Mouse (Mus musculus) kidney, postnatal 25 days (tissue): ENCODE measurements around the gene Lmf1.
A peak's percentile ranks its signal among the peaks of the same experiment; 100 is the strongest.

Source experiments
- DNase-seq, 2 experiments: peaks; one replicate each; pipeline ENCODE4 v3.0.0; 2021; ENCODE audit warnings: mixed read lengths in 2 of 2

Lmf1 gene

DNA sequence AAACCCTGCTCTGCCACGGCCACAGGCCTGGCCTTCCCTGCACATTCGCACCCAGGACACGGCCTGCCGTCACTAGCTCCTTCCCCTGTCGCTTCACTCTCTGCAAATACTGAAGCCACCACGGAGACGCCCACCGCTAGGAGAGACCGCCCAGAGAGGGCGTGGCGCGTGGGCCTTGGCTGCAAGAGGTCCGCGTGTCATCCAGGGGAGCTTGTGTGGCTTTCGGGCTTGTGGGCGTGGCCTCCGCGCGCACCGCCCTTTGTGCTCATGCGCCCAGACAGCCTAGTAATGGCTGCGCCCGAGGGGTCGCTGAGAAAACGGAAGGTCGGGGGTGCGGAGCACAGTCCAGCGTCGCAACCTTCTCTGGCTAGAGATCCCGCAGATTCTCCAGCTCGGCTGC lies at the start of gene Lmf1:
Gene Lmf1, plus strand, starts transcription at position 166 of the 400 bp plus-strand sequence.
- DNase-seq = peak; percentile 98

DNA sequence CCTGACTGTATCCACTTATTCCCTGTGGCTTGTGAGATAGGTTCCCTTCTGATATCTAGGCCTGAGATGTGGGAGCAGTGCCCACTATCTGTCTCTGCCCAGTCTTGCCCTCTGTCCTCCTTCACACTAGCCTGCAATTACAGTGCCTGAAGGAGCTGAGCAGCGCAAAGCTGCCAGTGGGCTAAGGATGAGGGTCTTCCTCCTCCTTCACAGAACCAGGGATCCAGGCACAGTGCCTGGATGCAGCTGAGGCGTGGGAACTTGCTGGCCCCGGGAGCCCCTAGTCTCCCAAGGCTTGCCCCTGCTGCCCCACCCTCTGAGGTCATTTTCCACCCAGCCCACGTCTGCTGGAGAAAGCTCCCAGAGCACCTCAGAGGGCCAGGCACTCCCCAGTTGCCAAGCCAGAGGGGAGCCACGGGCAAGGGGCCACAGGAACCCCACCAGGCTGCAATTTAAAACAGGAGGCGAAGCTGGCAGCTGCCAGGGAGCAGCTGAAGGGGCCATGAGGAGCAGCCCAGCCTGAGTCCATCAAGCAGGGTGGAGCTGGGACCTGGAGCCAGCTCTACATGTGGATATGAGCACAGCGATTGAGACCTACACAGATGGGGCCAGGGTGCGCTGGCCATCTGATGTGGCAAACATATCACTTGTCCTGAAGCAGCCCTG lies 48.4 kb upstream of the Lmf1 start:
- DNase-seq = no peak

DNA sequence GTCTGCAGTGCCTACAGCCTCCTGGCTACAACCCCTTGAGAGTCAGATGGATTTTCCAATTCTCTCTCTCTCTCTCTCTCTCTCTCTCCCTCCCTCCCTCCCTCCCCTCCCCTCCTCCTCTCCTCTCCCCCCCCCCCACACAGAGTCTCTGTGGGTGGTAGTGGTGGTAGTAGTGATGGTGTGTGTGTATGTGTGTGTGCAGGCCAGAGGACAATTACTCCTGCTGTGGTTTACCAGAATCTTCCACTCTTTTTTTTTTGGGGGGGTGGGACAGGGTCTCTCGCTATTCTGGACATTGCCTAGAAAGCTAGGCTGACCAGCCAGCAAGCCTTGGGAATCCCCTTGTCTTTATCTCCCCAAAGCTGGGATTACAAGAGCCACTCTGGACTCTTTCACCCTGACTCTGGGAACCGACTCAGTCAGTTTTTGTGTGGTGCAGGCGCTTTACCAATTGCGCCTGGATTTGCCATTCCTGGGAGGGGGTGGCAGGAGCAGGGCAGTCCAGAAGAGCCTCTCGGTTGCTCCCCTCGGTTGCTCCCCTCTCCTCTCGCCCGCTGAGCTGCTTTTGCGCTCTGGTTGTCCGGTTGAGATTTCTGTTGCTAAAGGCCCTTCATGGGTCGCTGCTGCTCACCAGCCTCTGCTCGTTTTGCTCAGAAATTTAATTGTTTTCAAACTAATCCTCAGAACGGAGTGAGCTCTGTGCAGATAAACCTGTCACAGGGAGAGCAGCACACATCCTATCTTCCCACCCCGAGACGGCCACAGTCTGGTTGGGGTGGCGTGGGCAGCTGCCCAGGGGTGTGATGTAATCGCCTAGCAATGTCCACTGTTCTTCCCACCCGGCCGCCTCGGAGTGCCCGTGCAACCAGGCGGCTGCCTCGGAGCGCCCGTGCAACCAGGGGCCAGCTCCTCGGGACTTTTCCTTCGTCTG lies 39.7 kb upstream of the Lmf1 start:
- peak; percentile 18 to 58 for DNase-seq

DNA sequence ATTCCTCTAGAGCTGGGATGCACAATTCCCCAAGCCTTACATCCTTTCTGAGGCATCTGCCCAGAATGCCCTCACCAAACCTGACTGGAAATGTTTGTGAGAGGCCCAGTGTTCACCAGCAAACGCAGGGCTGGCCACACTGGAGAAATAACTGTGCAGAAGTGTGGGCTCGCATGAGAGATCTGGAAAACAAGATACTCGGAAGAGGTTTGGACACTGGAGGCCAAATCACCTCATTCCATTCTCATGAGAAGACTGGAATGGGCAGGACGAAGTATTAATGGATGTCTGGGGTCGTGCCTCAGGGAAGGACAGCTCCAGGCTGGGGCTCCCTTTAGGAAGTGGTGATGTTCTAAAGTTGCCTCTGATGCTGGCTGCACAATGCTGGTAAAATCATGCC lies 38.2 kb upstream of the Lmf1 start:
- no peak for DNase-seq

DNA sequence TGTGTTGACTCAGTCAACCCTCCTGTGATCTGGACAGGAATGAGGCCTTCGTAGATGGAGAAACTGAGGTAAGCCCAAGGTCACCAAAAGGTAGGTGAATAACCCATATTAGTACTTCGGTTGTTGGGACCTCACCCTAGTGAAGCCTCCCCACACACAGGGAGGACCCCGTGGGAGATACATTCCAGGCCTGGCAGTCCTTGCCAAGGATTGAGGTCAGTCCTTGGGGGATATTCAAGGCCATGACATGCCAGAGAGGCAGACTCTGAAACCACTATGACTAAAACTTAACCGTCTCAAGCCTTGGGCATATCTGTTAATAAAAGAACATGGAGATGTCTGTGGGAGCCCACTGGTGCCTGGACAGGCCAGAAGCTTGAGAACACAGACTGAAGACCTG lies 37.1 kb upstream of the Lmf1 start:
- no peak for DNase-seq

DNA sequence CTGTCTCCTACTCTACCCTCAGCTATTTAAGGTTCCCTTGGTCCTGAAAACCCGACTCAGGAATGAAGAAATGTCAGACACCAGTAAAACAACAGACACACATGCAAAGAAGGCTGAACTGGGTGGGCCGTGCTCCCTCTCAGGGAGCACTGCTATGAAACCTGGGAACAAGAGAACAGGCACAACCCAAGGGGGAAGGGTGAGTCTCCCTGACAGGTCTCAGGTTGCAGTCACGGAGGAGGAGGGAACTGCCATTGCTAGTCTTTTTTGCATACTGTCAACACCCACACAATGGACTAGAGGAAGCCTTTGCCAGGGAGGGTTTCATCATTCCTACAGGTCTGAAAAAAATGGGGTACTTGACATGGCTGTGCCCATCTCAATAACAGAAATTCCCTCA lies 31.9 kb upstream of the Lmf1 start:
- DNase-seq = no peak

DNA sequence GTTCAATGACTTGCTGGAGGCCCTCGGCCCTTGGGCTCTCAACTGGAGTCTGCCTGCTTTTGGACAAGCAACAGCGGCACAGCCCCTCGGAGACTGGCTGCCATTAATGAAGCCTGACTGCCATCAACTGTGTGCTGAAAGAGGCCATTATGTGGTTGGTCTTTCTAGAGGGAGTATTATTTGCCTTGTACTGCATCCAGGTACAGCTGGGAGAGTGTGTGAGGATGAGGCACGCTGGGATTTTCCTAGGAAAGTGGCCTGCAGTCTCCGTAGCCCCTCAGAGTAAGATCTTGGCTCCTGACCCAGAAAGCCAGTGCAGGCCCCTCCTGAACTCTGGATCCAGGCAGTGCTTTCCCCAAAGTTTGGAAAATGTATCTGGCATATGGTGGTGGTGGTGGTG lies 28.9 kb upstream of the Lmf1 start:
- no peak for DNase-seq

DNA sequence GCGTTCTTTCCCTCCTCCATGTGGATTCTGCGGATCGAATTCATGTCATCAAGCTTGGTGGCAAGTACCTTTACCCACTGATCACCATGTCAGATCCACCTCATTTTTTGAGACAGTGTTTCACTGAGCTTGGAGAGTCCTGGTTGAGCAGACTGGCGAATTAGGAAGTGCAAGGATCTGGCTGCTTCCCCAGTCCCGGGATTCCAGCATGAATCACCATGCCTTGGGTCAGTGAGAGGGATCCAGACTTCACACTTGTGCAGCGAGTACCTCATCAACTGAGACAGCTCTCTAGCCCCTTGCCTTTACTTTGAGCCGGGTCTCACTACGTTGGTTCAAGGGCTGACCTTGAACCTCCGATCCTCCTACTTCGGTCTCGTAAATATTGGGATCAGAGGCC lies 27.6 kb upstream of the Lmf1 start:
- no peak for DNase-seq

DNA sequence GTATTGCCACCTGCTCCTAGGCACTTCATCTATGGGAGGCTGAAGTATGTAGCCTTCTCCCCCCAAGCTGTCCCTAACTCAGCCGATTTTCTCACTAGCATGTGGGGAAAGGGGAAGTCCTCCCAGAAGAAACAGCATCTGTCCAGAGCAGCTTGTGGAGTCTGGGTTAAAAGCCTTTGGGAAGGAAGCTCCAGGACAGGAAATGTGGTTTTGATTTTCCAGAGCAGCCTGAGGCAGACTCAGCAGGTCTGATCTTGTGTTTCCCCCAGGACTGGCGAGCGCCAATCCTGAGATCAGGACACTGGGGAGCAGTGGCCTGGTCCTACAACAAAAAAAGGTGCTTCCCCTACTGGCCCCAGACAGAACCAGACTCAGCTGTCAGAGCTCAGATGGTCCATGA lies 23.7 kb upstream of the Lmf1 start:
- DNase-seq = no peak

DNA sequence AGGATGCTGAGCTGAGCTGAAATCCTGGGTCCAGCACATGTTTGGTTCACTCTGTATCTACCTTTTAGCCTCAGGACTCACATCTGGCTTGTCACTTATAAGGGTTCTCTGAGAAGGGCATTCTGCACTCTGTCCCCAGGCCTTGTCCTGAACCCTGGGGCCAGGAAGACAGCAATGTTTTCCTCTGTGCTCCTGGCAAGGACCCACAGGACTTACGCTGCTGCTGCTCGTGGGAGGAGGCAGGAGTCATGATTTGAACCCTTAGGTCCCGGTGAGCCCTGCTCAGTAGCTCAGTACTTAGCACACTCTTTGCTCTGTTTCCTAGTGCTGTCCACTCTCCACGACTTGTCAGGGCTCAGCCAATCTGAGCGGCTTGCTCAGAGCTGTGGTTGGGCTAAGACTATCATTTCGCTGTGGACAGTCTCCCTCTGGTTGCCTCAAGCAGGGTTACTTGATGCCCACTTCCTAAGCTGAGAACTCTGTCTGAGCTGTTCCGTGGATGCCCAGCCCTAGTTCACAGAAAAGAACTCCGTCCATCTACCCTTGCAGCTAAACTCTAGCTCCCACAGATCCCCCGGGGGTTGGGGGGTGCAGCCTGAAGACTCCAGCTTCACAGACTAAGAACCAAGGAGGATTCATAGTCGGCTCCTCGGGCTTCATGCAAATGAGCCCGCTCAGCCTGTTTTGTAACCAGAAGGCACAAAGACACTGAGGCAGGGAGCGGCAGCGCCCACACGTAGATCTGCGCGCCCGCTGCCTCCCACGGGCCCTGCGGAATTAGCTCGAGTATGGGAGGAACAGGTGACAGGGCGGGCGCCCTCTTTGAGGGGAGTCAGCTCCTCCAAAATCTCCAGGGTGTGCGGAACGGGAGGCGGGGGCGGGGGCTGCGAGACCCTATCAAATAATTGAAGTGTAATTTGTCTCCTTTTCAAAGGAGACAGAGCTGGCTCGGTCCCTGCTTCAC lies 22.9 kb upstream of the Lmf1 start:
- peak; percentile 10 to 58 for DNase-seq

DNA sequence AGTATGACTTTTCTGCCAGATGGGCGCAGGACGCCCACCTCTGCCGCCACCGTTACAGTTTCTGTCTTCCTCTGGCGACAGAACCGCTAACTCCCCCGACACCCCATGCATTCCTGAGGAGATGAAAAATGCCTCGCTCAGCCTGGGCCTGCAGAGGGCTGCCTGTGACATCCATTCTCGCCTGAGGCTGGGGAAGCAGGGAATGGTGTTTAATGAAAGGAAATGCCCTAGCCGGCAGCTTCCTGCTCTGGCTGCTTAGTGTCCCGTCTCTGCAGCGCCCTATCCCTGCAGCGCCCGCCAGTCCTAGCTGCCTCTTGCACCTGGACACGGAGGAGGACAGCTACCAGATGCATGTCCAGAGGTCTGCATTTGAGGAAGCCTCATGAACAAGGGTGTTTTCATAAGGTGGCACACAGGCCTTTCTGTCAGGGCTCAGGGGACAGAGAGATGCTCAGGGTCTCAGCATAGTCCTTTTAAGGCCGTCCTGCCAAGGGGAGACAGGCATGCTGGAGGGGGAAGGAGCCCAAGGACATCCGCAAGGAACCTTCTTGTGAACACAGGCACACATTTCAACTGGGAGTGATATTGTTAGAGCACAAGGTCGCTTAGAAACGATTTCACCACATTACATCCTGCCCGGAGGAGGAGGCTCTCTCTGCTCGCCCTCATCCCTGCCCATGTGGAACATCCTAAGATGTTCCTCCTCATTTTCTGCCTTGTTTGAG lies 22.1 kb upstream of the Lmf1 start:
- DNase-seq = peak in 1 of 2 experiments; percentile 19

DNA sequence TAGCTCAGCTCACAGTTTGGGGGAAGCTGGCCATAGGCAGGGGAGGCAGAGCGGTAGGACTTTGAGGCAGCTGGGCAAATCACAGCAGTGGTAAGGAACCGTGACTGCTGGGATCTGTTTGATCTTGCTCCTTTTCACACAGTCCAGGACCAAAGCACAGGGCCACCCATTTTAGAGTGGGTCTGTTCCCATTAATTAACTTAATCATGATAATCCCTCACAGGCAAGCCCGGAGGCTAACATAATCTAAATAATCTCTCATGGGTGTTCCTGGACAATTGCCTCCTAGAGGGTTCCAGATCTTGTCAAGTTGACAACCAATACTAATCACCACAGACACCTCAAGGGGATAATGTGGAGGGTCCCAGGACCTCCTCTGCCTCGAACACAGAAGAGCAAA lies 19.3 kb upstream of the Lmf1 start:
- DNase-seq = no peak

DNA sequence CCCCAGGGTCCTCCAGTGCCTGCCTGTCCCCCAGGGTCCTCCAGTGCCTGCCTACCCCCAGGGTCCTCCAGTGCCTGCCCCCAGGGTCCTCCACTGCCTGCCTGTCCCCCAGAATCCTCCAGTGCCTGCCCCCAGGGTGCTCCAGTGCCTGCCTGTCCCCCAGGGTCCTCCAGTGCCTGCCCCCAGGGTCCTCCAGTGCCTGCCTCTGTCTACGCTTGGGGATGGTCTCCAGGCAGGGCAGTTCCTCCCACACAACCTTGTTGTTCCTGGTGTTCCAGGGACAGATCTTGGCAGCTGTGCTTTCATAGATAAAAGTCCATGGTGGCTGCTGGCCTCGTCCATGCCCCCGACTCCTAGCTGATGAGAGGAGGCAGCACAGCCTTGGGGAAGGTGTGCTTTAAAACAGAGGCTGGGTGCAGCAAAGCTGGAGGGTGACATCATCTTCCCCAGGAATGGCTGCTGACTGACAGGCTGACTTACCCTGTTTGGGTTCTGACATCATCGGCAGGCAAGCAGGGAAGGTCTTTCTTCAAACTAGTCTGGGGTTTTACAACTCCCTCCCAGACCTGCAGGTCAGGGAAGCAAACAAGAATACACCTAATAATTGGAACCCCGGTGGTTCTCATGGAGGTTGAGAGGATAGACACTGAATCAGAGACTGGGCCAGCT lies 18.2 kb upstream of the Lmf1 start:
- no peak for DNase-seq

DNA sequence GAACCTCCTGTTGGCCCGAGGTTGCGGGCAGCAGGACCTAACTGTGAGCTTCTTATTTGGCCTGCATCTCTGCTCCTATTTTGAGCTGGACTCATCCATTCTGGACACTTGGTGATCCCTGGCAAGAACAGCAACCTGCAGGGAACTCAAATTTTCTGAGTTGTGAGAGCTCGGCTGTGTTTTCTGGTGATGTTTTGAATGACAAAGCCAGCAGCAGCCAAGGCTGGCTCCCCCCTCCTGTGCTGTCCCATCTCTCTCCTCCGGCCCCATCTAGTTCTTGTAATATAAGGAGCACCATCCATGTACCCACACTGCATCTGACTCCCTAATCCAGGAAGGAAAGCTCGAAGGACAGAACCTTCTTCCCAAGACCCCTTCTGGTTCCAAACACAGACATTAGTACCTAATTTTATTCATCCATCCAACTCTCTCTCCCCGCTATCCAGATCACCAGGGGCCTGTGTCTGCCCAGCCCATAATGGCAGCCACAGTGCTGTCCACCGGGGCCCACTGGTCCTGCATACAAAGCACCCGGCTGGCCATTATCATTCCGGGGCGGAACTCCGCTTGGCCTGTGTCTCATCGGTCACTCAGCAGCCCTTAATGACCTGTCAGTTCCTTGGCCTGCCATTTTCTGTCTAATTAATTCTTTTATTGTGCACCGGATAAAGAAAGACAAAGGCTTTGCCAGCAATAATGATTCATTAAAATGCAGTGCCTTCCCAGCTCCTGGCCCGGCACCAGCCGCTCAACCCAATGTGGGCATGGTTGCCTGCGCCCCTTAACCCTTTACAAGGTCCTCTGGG lies 17.5 kb upstream of the Lmf1 start:
- DNase-seq = no peak

DNA sequence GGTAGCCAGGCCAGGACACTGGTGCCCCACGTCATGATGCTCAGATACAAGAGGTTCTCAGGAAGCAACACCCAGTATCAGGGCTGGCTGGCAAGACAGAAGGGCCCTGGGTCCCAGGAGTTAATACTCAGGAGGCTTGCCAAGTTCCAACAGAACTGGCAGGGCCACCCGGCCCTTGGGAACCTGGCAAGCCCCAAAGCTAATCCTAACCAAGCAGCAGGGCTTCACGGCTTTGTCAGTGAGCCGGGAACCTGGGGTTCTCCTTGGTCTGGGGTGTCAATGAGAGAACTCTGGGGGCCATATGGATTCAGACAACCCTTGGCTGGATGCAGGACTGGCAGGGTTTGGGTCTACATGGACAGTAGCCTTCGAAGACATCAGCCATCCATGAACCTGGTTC lies 14.4 kb upstream of the Lmf1 start:
- DNase-seq = no peak

DNA sequence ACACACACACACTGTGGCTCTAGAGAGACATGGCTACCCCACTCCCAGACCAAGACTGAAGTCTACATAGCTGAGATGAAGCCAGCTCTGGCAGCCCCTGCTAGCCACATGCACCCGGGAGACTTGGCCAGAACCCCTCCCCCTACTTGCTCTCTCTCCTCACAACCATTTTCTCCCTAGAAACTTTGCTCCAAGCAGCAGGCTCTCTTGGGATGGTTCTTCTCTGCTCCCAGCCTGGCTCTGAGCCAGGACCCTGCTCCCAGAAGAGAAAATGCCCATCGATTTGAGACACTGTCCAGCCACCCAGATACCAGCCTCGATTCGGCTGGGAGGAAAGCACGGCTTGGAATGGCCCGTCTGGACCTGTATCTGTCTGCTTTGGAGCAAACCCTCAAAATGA lies 13.6 kb upstream of the Lmf1 start:
- no peak for DNase-seq

DNA sequence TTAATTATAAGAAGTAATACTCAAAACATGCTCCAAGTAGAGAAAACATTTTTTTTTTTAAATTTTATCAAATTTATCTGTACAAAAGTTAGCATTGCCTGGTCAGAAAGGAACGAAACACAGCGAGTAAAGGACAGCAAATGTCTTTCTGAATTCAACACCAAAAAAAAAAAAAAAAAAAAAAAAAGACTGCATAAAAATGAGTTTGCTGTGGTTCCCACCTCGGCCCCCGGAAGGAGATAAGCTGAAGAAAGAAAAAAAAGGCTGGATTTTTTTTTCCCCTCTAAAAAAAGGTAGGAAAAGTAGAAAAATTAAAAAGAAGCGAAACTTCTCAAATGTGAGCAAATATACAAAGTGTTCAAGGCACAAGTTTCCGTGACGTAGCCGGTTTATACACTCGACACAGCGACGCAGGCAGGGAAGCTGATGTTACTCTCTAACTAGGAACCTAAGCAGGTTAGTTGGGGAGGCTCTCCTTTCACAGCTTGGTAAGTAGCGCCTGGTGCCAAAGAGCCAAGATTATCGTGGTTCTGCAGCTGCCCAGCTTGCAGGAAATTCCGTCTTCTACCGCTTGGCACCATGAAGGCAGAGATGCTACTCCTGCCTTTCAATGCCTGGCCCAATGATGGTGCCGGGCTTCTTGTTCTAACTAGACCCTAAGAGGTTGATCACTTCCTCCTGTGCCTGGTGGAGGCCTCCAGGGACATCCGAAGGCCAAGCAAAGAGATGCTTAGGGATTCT lies 12.9 kb upstream of the Lmf1 start:
- no peak for DNase-seq

DNA sequence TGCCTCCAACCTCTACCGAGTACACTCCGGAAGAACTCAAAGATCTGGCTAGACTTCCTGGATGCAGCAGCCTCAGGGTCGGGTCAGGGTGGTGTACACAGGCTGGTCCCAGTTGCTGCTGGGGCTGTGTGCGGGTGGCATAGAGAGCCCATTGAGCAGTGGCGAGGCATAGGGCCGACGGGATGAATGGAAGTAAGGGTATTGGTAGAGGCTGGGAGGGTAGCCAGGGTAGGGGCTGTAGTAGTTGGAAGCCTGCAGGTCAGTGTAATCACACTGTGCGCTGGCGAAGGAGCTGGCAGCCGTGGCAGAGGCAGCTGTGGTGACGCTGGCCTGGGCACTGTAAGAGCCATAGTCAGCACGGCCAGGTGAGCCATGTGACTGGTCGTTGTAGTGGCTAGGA lies 11.6 kb upstream of the Lmf1 start:
- no peak for DNase-seq

DNA sequence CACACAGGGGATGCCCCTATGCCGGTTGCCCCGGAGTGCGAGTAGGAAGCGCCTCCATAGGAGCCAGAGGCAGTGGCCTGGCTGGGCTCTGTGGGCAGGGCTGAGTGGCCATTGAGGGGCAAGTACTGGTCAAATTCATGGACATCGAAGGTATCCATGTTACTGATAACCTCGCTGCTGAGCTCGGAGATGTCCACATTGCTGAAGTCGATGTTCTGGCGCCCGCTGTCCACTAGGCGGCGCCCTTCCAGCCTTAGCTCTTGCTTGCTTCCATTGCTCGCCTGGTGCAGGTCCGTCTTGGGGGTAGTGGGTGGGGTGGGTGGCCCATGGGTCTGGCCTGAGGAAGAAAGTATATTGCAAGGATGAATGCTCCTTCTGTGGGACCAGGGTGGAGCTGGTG lies 11.1 kb upstream of the Lmf1 start:
- peak; percentile 54 to 67 for DNase-seq

DNA sequence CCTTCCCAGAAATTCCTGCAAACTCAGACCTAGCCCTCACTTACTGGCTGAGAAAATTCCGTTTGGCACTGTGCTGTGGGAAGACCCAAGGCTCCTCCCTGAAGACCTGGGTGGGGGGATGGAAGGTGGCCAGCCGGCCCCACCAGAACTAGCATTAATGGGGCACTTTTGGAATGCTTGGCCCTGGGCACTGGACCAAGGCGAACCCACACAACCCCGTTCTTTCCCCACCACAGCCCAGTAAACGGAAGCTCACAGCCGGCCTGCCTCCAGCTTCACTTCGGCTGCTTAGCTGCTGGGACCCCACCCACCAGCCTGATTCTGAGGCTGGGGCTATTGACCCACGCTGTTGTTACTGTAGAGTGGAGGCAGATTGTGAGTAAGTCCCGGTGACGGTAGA lies 10.7 kb upstream of the Lmf1 start:
- DNase-seq = no peak
